Mouse (Mus musculus) kidney, adult 2 months (tissue): ENCODE results near the gene Glrx5. TPM values are rescaled to one million over a fixed set of nuclear protein-coding genes. Genes with fewer than 3 reads are reported as not detected.

Experiments used
- DNase-seq: peaks from one replicate; pipeline ENCODE4 v3.0.0; 2021
- H3K27ac ChIP-seq: fragments of 200-500 bp; 2 replicates; pipeline ENCODE4 v1.5.1; 2012; ENCODE audit warnings: low read depth, low read length, control low read depth, inconsistent platforms; ENCODE audit not compliant: insufficient read depth
- H3K27me3 ChIP-seq: fragments of 200-500 bp; replicated peaks from 2 replicates; pipeline ENCODE4 v1.6.1; 2012; ENCODE audit warnings: mild to moderate bottlenecking, moderate library complexity, low read length, inconsistent platforms; ENCODE audit not compliant: control insufficient read depth, insufficient read depth
- H3K36me3 ChIP-seq: fragments of 200-500 bp; 2 replicates; pipeline ENCODE4 v1.6.1; 2012; ENCODE audit warnings: mild to moderate bottlenecking, moderate library complexity, low read length, inconsistent platforms; ENCODE audit not compliant: control insufficient read depth, insufficient read depth
- H3K4me1 ChIP-seq: fragments of 200-500 bp; 2 replicates; pipeline ENCODE4 v1.6.1; 2011; ENCODE audit warnings: low read length; ENCODE audit not compliant: control insufficient read depth, insufficient read depth
- H3K4me3 ChIP-seq: fragments of 200-500 bp; 2 replicates; pipeline ENCODE4 v1.5.1; 2011; ENCODE audit warnings: mild to moderate bottlenecking, low read depth, low read length, control low read depth; ENCODE audit not compliant: insufficient read depth
- CTCF ChIP-seq: fragments of 200-500 bp; conservative IDR thresholded peaks from 2 replicates; pipeline ENCODE4 v1.5.1; 2011; ENCODE audit warnings: low read depth, mild to moderate bottlenecking, control low read depth, low read length, moderate library complexity, mixed read lengths; ENCODE audit not compliant: insufficient read depth, insufficient read length
- POLR2A ChIP-seq: fragments of 200-500 bp; IDR thresholded peaks from one replicate; pipeline ENCODE4 v1.6.1; 2011; ENCODE audit warnings: low read depth, low read length, control low read depth
- WGBS: fragments of 180-500 bp; shearing (Covaris S2); methylation state at CpG from one replicate; pipeline ENCODE4 v1.1.7; 2018; 5-methylcytosine and 5-hydroxymethylcytosine counted together
- polyA plus RNA-seq: library from polyadenylated mRNA; depleted of rRNA; stranded (reverse); fragments of >200 nt; gene quantifications from 2 replicates; pipeline ENCODE4 v1.2.3, GENCODE M21; 2012

Gene Glrx5
- polyA plus RNA-seq, 1 experiment, result 138 TPM

- Histone ChIP-seq H3K4me1 (peaks cover 3% of the 10 kb centered on the region; the same call in 1 of the 2 replicates), H3K4me3 (peak overlapping the region; percentile 85), H3K27ac (peak overlapping the region; percentile 26), H3K27me3 (no peaks in the 10 kb centered on the region), H3K36me3 (no peaks in the 10 kb centered on the region)
- TF ChIP-seq CTCF (no peak), POLR2A (no peak)
- peak; percentile 40 for DNase-seq
- 3% methylated on average over 45 of the region's 45 CpGs for WGBS
Observed at GRCm38 (mm10) chr12:105032832-105033775, 616 bp downstream of the Glrx5 start.

GRCm38 (mm10) chr12:105034130-105034769 is 1.8 kb downstream of the Glrx5 start:
- H3K36me3 ChIP-seq, result no peaks in the 10 kb centered on the region
- TF ChIP-seq CTCF, result no peak
- TF ChIP-seq POLR2A, result no peak
- peaks cover 15% of the 10 kb centered on the region; the same call in 1 of the 2 replicates for H3K4me1 ChIP-seq
- H3K4me3 ChIP-seq, result no peak overlapping the region
- 67% methylated on average over 14 of the region's 14 CpGs for WGBS
- DNase-seq, result no peak
- H3K27ac ChIP-seq, result no peak overlapping the region
- no peaks in the 10 kb centered on the region for H3K27me3 ChIP-seq

GRCm38 (mm10) chr12:105038211-105038610 is 5.7 kb downstream of the Glrx5 start:
- Histone ChIP-seq H3K4me3 (no peak overlapping the region), H3K27ac (no peak overlapping the region), H3K27me3 (no peaks in the 10 kb centered on the region), H3K36me3 (no peaks in the 10 kb centered on the region), H3K4me1 (peaks cover 18% of the 10 kb centered on the region)
- no peak for DNase-seq
- 80% methylated on average over 11 of the region's 11 CpGs for WGBS
- TF ChIP-seq CTCF (no peak), POLR2A (no peak)

GRCm38 (mm10) chr12:105038918-105039317 is 6.4 kb downstream of the Glrx5 start:
- H3K27ac ChIP-seq, result no peak overlapping the region
- H3K27me3 ChIP-seq, result no peaks in the 10 kb centered on the region
- H3K4me3 ChIP-seq, result no peak overlapping the region
- no peak for DNase-seq
- H3K4me1 ChIP-seq, result peaks cover 18% of the 10 kb centered on the region
- TF ChIP-seq POLR2A, result no peak
- TF ChIP-seq CTCF, result no peak
- 63% methylated on average over 7 of the region's 7 CpGs for WGBS
- H3K36me3 ChIP-seq, result no peaks in the 10 kb centered on the region

GRCm38 (mm10) chr12:105039578-105040289 is 7.2 kb downstream of the Glrx5 start:
- TF ChIP-seq CTCF (no peak), POLR2A (no peak)
- no peaks in the 10 kb centered on the region for H3K27me3 ChIP-seq
- DNase-seq, result peak; percentile 78
- H3K27ac ChIP-seq, result no peak overlapping the region
- H3K4me3 ChIP-seq, result no peak overlapping the region
- peaks cover 22% of the 10 kb centered on the region for H3K4me1 ChIP-seq
- no peaks in the 10 kb centered on the region for H3K36me3 ChIP-seq
- WGBS, result 36% methylated on average over 12 of the region's 12 CpGs

- TF ChIP-seq CTCF (no peak), POLR2A (no peak)
- H3K4me3 ChIP-seq, result no peak overlapping the region
- H3K4me1 ChIP-seq, result peaks cover 26% of the 10 kb centered on the region
- no peaks in the 10 kb centered on the region for H3K27me3 ChIP-seq
- 87% methylated on average over 7 of the region's 7 CpGs for WGBS
- H3K36me3 ChIP-seq, result no peaks in the 10 kb centered on the region
- DNase-seq, result no peak
- H3K27ac ChIP-seq, result no peak overlapping the region
Observed at GRCm38 (mm10) chr12:105040950-105041349, 8.5 kb downstream of the Glrx5 start.

GRCm38 (mm10) chr12:105043081-105043480 is 10.6 kb downstream of the Glrx5 start:
- no peaks in the 10 kb centered on the region for H3K27me3 ChIP-seq
- TF ChIP-seq CTCF (no peak), POLR2A (no peak)
- WGBS, result 88% methylated on average over 5 of the region's 5 CpGs

More at GRCm38 (mm10) chr12:105043081-105043480, 10.6 kb downstream of the Glrx5 start:
- Histone ChIP-seq H3K4me3 (no peak overlapping the region), H3K36me3 (no peaks in the 10 kb centered on the region), H3K4me1 (peaks cover 26% of the 10 kb centered on the region), H3K27ac (no peak overlapping the region)
- DNase-seq, result no peak
